Mouse (Mus musculus): Measurements from ENCODE around the gene Lix1l. TPM values are rescaled to one million over a fixed set of nuclear protein-coding genes. Genes with fewer than 3 reads are reported as not detected.

The Lix1l gene
- polyA plus RNA-seq, 1 experiment: 30.2 TPM

DNA sequence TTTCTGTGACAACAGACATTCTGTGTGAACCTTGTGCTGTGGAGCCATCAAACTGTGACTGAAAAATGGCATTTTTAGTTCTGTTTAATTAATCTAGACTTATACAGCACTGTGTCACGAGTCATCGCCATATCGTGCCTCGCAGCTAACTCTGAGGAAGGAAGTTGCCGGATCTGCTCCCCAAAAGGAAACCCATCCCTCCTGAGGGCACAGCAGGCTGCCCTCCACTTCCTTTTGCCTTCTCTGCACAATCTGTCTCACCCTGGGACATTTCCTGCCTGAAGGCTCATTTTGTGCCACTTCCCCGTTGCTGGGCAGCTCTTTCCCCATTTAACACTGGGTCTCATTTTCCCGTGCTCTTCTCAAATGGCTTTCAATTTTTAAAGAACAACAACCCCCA is 36.3 kb upstream of the Lix1l start:
- Histone ChIP-seq H3K36me3 (ENCODE audit: control insufficient read depth, insufficient read depth) (peaks cover 11% of the 10 kb centered on the region), H3K27me3 (ENCODE audit: control insufficient read depth, insufficient read depth, insufficient read length) (no peaks in the 10 kb centered on the region), H3K79me2 (ENCODE audit: control insufficient read depth, insufficient read depth) (no peaks in the 10 kb centered on the region), H3ac (ENCODE audit: control insufficient read depth, insufficient read length) (no peak overlapping the region), H3K4me2 (ENCODE audit: low read depth) (no peak overlapping the region), H3K4me3 (no peak overlapping the region)
- no peak for TF ChIP-seq MAX (IDR thresholded peaks at IDR 0.05; ENCODE audit: low read depth)
- TF ChIP-seq USF1 (IDR thresholded peaks at IDR 0.05; ENCODE audit: low read depth): no peak
- TF ChIP-seq POLR2A (IDR thresholded peaks at IDR 0.05; ENCODE audit: insufficient read length, low read depth): no peak
- no peak for TF ChIP-seq SRF (IDR thresholded peaks at IDR 0.05; ENCODE audit: control insufficient read depth, insufficient read length, low read depth)
- TF ChIP-seq TCF3 (IDR thresholded peaks at IDR 0.05; ENCODE audit: insufficient read length, low read depth): no peak
- no peak for TF ChIP-seq MYOD1 (IDR thresholded peaks at IDR 0.05; ENCODE audit: control insufficient read depth in 1 of 3, insufficient read length in 2 of 3, low read depth in 2 of 3)
- no peak for TF ChIP-seq POLR2AphosphoS2 (IDR thresholded peaks at IDR 0.05; ENCODE audit: insufficient read length, low read depth)
- TF ChIP-seq MYOG (IDR thresholded peaks at IDR 0.05; ENCODE audit: control insufficient read depth in 1 of 3, insufficient read depth in 1 of 3, insufficient read length in 2 of 3, low read depth in 2 of 3): no peak

DNA sequence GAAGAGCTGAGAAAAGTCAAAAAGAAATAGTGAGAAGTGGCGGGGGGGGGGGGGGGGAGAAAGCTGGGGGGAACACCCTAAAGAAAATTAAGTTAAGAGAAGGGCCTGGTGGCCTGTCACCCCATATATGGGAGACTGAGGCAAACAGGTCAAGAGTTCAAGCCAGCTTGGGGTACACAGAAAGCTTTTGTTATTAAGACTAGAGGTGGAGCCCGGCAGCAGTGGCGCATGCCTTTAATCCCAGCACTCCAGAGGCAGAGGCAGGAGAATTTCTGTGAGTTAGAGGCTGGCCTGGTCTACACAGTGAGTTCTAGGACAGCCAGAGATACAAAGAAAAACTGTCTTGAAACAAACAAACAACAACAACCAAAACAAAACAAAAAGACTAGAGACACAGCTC is 35.8 kb upstream of the Lix1l start:
- no peaks in the 10 kb centered on the region for H3K79me2 ChIP-seq (ENCODE audit: control insufficient read depth, insufficient read depth)
- TF ChIP-seq POLR2AphosphoS2 (IDR thresholded peaks at IDR 0.05; ENCODE audit: insufficient read length, low read depth) (no peak), REST (IDR thresholded peaks at IDR 0.05; ENCODE audit: insufficient read depth, insufficient read length) (no peak), CEBPB (IDR thresholded peaks at IDR 0.05; ENCODE audit: insufficient read depth, poor library complexity, severe bottlenecking) (no peak), MYOD1 (IDR thresholded peaks at IDR 0.05; ENCODE audit: control insufficient read depth in 1 of 3, insufficient read length in 2 of 3, low read depth in 2 of 3) (no peak), POLR2A (IDR thresholded peaks at IDR 0.05; ENCODE audit: insufficient read length, low read depth) (no peak), TCF12 (IDR thresholded peaks at IDR 0.05; ENCODE audit: insufficient read depth, poor library complexity, severe bottlenecking) (no peak), SRF (IDR thresholded peaks at IDR 0.05; ENCODE audit: control insufficient read depth, insufficient read length, low read depth) (no peak), TCF3 (IDR thresholded peaks at IDR 0.05; ENCODE audit: insufficient read length, low read depth) (no peak)
- H3ac ChIP-seq (ENCODE audit: control insufficient read depth, insufficient read length): no peak overlapping the region
- peaks cover 8% of the 10 kb centered on the region for H3K36me3 ChIP-seq (ENCODE audit: control insufficient read depth, insufficient read depth)
- no peak overlapping the region for H3K4me3 ChIP-seq
- H3K4me2 ChIP-seq (ENCODE audit: low read depth): no peak overlapping the region
- no peaks in the 10 kb centered on the region for H3K27me3 ChIP-seq (ENCODE audit: control insufficient read depth, insufficient read depth, insufficient read length)

DNA sequence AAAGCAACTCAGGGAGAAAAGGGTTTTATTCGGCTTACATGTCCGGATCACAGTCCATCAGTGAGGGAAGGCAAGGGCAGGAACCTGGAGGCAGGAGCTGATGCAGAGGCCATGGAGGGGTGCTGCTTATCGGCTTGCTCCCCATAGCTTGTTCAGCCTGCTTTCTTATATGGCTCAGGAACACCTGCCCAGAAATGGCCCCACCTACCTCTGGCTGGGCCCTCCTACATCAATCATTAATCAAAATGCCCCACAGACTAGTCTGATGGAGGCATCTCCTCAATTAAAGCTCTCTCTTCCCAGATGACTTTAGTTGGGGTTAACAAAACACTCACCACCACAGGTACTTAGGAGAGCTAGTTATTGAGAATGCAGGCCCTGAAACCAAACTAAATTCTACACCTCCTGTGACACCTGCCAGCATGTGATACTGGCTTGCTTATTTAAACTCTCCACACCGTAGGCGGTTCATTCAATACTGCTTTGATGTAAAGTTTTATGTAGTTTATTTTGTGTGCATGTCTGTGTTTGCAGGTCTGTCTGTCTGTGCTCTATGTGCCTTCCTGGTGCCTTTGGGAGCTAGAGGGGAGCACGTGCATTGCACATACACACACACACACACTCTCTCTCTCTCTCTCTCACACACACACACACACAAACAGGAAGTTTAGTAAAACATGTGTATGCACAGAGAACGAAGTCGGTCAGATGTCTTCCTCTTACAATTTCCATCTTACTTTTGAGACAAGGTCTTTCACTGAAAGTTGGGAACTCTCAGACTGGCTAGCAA is 34.1 kb upstream of the Lix1l start:
- H3K79me2 ChIP-seq (ENCODE audit: control insufficient read depth, insufficient read depth): no peaks in the 10 kb centered on the region
- no peak overlapping the region for H3ac ChIP-seq (ENCODE audit: control insufficient read depth, insufficient read length)
- TF ChIP-seq MYOG (IDR thresholded peaks at IDR 0.05; ENCODE audit: control insufficient read depth in 1 of 3, insufficient read depth in 1 of 3, insufficient read length in 2 of 3, low read depth in 2 of 3) (no peak), E2F4 (IDR thresholded peaks at IDR 0.05; ENCODE audit: insufficient read depth) (no peak)
- no peaks in the 10 kb centered on the region for H3K27me3 ChIP-seq (ENCODE audit: control insufficient read depth, insufficient read depth, insufficient read length)
- H3K4me2 ChIP-seq (ENCODE audit: low read depth): no peak overlapping the region
- no peak overlapping the region for H3K4me3 ChIP-seq
- no peaks in the 10 kb centered on the region for H3K36me3 ChIP-seq (ENCODE audit: control insufficient read depth, insufficient read depth)

DNA sequence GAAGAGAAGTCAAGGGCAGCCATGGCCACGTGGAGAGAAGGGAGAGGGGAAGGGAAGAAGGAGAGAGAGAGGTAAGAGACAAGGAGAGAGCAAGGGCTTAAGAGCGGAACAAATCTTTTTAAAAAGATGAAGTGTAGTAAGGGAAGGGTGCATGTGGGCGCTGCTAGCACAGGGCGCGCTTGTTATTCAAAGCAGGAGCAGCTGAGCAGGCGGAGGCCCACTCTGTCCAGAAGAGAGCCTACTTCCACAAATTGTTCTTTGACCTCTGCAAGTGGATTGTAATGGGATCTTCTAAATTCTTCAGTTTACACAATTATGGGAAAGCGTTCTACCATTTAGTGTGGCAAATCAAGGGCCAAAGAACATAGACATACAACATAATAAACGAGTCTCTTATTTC is 32.3 kb upstream of the Lix1l start:
- TF ChIP-seq POLR2AphosphoS2 (IDR thresholded peaks at IDR 0.05; ENCODE audit: insufficient read length, low read depth): no peak
- no peak for TF ChIP-seq TCF12 (IDR thresholded peaks at IDR 0.05; ENCODE audit: insufficient read depth, poor library complexity, severe bottlenecking)
- TF ChIP-seq USF1 (IDR thresholded peaks at IDR 0.05; ENCODE audit: low read depth): no peak
- no peak for TF ChIP-seq MAX (IDR thresholded peaks at IDR 0.05; ENCODE audit: low read depth)
- no peak for TF ChIP-seq MYOD1 (IDR thresholded peaks at IDR 0.05; ENCODE audit: control insufficient read depth in 1 of 3, insufficient read length in 2 of 3, low read depth in 2 of 3)
- TF ChIP-seq E2F4 (IDR thresholded peaks at IDR 0.05; ENCODE audit: insufficient read depth): no peak
- no peak for TF ChIP-seq MYOG (IDR thresholded peaks at IDR 0.05; ENCODE audit: control insufficient read depth in 1 of 3, insufficient read depth in 1 of 3, insufficient read length in 2 of 3, low read depth in 2 of 3)
- no peak for TF ChIP-seq POLR2A (IDR thresholded peaks at IDR 0.05; ENCODE audit: insufficient read length, low read depth)
- TF ChIP-seq REST (IDR thresholded peaks at IDR 0.05; ENCODE audit: insufficient read depth, insufficient read length): no peak
- no peak overlapping the region for H3K4me3 ChIP-seq

DNA sequence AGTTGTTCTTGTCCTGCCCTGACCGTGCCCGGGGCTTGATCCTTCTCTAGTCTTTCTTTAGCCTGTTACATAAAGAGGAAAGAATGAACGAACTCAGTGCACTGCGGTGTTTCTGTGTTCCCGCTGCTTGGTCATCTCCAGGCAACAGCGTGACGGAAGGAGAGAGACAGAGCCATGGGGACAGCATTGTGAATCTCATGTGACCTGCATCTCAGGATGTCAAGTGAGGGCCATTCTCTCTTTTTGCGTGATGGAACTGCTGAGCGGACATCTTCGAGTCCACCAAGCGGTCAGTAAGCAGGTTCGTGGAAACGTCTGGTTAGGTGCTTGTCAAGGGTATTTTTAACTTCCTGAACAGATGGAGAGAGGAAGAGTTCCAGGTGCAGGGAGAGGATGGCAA is 31.4 kb upstream of the Lix1l start:
- no peak overlapping the region for H3K4me2 ChIP-seq (ENCODE audit: low read depth)
- H3K79me2 ChIP-seq (ENCODE audit: control insufficient read depth, insufficient read depth): no peaks in the 10 kb centered on the region
- H3K36me3 ChIP-seq (ENCODE audit: control insufficient read depth, insufficient read depth): no peaks in the 10 kb centered on the region
- TF ChIP-seq CEBPB (IDR thresholded peaks at IDR 0.05; ENCODE audit: insufficient read depth, poor library complexity, severe bottlenecking): no peak
- no peak for TF ChIP-seq MYOG (IDR thresholded peaks at IDR 0.05; ENCODE audit: control insufficient read depth in 1 of 3, insufficient read depth in 1 of 3, insufficient read length in 2 of 3, low read depth in 2 of 3)
- no peak for TF ChIP-seq POLR2AphosphoS2 (IDR thresholded peaks at IDR 0.05; ENCODE audit: insufficient read length, low read depth)
- no peak for TF ChIP-seq REST (IDR thresholded peaks at IDR 0.05; ENCODE audit: insufficient read depth, insufficient read length)
- no peak overlapping the region for H3ac ChIP-seq (ENCODE audit: control insufficient read depth, insufficient read length)
- H3K4me3 ChIP-seq: no peak overlapping the region
- H3K27me3 ChIP-seq (ENCODE audit: control insufficient read depth, insufficient read depth, insufficient read length): no peaks in the 10 kb centered on the region

More for the DNA sequence above, 32.3 kb upstream of the Lix1l start:
- H3K36me3 ChIP-seq (ENCODE audit: control insufficient read depth, insufficient read depth): no peaks in the 10 kb centered on the region
- H3K27me3 ChIP-seq (ENCODE audit: control insufficient read depth, insufficient read depth, insufficient read length): no peaks in the 10 kb centered on the region
- no peak overlapping the region for H3ac ChIP-seq (ENCODE audit: control insufficient read depth, insufficient read length)
- H3K4me2 ChIP-seq (ENCODE audit: low read depth): no peak overlapping the region
- no peaks in the 10 kb centered on the region for H3K79me2 ChIP-seq (ENCODE audit: control insufficient read depth, insufficient read depth)

All from myocyte (in vitro differentiated cells).